Mouse (Mus musculus) sigmoid colon, adult 10 weeks (tissue): ENCODE data around the gene Olfr1086. TPM values are rescaled to one million over a fixed set of nuclear protein-coding genes. Genes with fewer than 3 reads are reported as not detected.

Experiments used
- polyA plus RNA-seq: library from polyadenylated mRNA; stranded (reverse); fragments of 350-450 nt; fragmentation: Illumina TruSeq; extraction: RNeasy Lipid Tissue Mini Kit (QIAGEN cat#74804); gene quantifications from one replicate; pipeline ENCODE4 v1.2.3, GENCODE M21; 2014; ENCODE audit warnings: low read depth, low replicate concordance

The Olfr1086 gene
- polyA plus RNA-seq = not detected

DNA sequence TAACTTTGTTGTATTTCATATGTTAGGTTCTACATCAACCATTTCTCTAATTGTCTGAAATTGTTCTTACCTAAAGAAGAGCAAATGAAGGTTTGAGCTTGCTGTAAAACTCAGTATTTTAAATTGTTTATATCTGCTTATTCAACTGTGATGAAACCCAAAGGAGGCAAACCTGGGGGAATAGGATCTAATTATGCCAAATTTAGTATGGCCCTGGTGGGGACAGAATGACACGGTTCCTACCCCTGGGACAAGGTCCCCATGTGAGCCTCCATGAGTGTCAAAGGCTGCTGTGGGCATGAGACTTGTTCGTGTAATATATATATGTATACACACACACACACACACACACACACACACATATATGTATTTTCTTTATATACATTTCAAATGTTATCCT, at the start of gene Olfr1086:
Olfr1086 (minus strand) TSS at position 101 of the 400 bp plus-strand sequence.

GRCm38 (mm10) chr2:86698295-86698694, 18.4 kb upstream of the Olfr1086 start, which contains the start of gene Olfr1087:
Gene Olfr1087, minus strand, starts transcription at chr2:86698395.

DNA sequence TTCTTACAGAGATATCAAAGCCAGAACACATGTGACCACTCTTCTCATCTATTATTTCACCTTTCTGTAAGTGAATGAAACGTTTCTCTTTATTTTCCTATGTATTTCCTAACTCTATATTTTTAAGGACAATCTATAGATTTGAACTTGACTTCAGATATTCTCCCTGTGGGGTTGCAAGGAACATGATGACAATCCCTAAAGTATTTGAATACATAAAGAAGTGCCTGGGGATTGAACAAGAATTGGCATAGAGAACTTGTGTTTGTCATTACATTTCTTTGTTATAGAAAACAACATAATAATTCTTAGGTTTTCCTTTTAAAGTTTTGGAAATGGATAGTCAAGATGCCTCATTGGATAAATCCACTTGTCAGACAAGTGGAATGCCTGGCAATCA, 18.0 kb downstream of the Olfr1086 start, which contains the start of gene Olfr1085:
Olfr1085 (minus strand) TSS at position 101 of the 400 bp plus-strand sequence.

DNA sequence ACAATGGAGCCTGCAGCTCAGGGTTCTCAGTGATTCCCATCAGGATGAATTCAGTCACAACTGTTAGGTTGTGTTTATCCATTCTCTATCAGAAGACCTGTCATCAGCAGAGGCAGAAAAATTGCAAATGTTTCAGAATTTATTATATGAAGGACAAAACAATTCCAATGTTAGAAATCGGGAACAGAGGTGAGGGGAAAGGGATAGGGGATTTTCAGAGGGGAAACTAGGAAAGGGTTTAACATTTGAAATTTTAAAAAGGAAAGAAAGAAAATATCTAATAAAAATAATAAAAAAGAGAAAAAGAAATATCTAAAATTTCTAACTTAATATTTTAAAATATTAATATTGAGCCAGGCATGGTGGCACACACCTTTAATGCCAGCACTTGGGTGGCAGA, 40.3 kb downstream of the Olfr1086 start, which contains the start of gene Olfr1084:
Olfr1084 (minus strand) TSS at position 101 of the 400 bp plus-strand sequence.

Other genes with a start within 250 kb of the Olfr1086 start
- not detected for gene Olfr1065, start 229.5 kb downstream of the Olfr1086 start, polyA plus RNA-seq
- not detected for gene Olfr1066, start 223.8 kb downstream of the Olfr1086 start, polyA plus RNA-seq
- gene Olfr228, start 192.7 kb downstream of the Olfr1086 start, polyA plus RNA-seq = not detected
- gene Olfr1076, start 171.6 kb downstream of the Olfr1086 start, polyA plus RNA-seq = not detected
- not detected for gene Olfr1079, start 137.6 kb downstream of the Olfr1086 start, polyA plus RNA-seq
- gene Olfr1080, start 121.9 kb downstream of the Olfr1086 start, polyA plus RNA-seq = not detected
- gene Olfr1082, start 81.1 kb downstream of the Olfr1086 start, polyA plus RNA-seq = not detected
- not detected for gene Olfr1084, start 40.4 kb downstream of the Olfr1086 start, polyA plus RNA-seq
- gene Olfr1085, start 18.1 kb downstream of the Olfr1086 start, polyA plus RNA-seq = not detected
- not detected for gene Olfr1087, start 18.3 kb upstream of the Olfr1086 start, polyA plus RNA-seq
- gene Olfr1089, start 53.6 kb upstream of the Olfr1086 start, polyA plus RNA-seq = not detected
- gene Olfr1090, start 78.9 kb upstream of the Olfr1086 start, polyA plus RNA-seq = not detected
- not detected for gene Olfr1093, start 102.4 kb upstream of the Olfr1086 start, polyA plus RNA-seq
- gene Olfr141, start 129.9 kb upstream of the Olfr1086 start, polyA plus RNA-seq = not detected
- gene Olfr1094, start 144.6 kb upstream of the Olfr1086 start, polyA plus RNA-seq = not detected
- not detected for gene Olfr1095, start 171.6 kb upstream of the Olfr1086 start, polyA plus RNA-seq
- gene Gm13723, start 194.7 kb upstream of the Olfr1086 start, polyA plus RNA-seq = not detected
- gene Olfr1097, start 212.1 kb upstream of the Olfr1086 start, polyA plus RNA-seq = not detected
- gene Olfr1098, start 244.5 kb upstream of the Olfr1086 start, polyA plus RNA-seq = not detected